Mouse (Mus musculus) kidney, postnatal 14 days (tissue): ENCODE measurements at regions not wholly inside any gene's neighbourhood (a gene's known extent, or its start where the extent isn't known, plus 50 kb on each side); places are given as distances from the start of the nearest gene placed in this dataset.

ENCODE experiments used
- DNase-seq: peaks from one replicate; pipeline ENCODE4 v3.0.0; 2022; ENCODE audit warnings: mixed read lengths

DNA sequence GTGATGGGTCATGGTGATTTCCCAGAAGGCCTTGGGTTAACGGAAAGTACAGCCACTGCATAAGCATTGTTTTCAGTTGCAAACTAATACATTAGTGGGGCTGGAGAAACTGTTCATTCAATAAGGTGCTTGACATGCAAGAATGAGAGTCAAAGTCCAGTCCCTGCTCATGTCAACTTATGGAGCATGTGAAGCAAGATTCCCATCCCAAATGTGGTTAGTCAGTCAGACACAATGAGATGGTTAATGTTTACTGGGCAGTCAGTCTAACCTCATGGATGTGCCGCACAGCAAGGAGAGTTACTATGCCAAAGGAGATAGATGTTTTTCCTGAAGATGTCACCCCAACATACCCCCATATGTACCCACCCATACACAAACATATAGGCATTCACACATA is 993.8 kb upstream of the Jmjd1c start:
- no peak for DNase-seq

- DNase-seq = no peak
Measured at GRCm38 (mm10) chr10:66131361-66131760, 964.6 kb upstream of the Jmjd1c start.

DNA sequence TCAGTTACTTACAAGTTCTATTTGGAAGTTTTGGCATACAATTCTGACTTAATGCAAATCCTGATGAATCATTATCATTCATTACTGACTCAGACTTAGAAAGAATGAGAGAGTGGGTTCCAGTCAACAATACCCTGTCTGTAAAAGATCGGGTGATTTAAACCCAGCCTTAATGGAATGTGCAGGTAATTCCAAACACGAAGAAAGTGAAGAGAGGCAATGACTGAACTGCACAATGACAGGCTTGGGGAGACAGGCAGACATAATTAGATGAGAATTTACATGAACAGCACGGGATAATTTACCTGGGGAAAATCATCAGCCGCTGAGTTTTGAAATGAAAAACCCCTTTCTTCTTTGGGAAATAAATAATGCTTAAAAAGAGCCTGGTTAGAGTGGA is 963.9 kb upstream of the Jmjd1c start:
- no peak for DNase-seq

GRCm38 (mm10) chr10:66142413-66142812 is 953.5 kb upstream of the Jmjd1c start:
- DNase-seq = no peak

DNA sequence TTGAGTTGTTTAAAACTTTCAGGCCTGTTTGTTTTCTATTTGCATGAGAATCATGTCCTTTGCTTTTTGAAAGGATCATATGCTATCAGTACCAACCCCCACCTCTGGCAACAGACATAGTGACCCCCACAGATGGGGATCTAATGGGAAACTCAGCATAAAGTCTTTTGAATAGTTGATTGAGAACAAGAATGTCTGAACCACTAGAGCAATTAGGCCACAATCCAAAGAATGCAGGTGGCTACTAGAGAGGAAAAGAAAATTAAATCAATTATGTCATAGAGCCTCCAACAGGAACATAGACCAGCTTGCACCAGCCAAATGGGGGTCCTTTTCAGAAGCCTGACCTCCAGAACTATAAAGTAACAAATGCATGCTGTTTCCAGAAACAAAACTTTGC is 953.0 kb upstream of the Jmjd1c start:
- no peak for DNase-seq

DNA sequence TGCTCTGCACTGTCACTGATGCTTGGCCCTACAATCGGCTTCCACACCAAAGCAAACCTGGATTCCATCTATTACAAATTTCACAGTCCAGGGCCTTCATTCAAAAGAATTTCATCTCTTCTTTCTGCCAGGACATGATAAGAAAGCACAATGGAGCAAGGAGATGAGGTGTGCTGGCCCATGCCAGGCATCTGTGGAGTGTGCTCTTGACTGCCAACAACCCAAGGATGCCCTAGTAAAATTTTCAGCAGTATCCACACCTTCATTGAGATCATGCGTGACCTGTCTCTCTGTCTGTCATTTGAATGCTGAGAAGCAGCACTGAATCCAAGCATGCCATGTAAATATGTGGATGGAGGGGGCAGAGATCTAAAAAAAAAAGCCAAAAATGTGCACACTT is 945.0 kb upstream of the Jmjd1c start:
- no peak for DNase-seq

GRCm38 (mm10) chr10:66152777-66153176 is 943.1 kb upstream of the Jmjd1c start:
- no peak for DNase-seq

DNA sequence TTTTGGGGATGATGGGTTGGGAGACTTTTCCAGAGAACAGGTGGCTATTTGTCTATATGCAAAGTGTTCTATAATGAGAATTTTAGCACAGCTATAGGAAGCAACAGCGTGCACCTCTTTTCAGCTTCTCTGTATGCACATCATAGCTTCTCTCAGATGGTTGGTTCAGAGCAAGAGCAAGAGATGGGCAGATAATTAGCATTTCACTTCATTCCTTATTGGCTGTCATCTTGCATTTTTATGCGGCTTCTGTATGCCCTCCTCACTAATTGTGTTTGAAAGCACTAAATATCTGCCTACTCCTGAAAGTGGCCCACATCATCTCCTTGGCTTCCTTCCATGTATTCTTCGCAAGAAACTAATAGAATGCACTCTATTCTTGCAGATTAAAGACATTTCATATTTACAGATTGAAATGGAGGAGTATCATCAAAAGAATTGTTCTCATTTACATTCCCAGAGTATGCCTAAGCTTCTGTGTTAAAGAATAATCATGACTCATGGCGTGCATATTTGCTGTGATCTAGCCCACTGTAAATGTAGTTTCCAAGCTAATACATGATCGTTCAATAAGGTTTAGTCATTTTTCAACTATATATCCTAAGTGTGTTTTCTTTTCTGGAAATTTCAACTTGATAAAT is 934.9 kb upstream of the Jmjd1c start:
- DNase-seq = no peak

DNA sequence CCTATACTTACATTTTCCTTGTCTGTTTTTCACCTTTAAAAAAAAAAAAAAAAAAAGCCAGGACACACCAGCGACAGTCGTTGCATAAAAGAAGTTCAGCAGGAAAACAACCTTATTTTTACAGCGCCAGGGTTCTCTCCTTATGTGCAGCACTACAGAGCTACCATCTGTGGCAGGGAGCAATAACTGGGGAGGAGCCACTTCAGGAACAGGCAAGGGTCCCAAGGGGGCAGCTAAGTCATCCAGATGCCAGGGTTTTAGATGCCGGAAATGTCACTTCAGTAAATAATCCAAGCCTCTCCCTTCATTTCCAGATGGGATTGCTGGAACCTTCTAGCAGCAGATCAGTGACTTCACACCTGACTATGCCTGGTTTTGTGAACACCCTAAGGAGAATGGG is 923.1 kb upstream of the Jmjd1c start:
- DNase-seq = no peak

GRCm38 (mm10) chr10:66177318-66177717 is 918.6 kb upstream of the Jmjd1c start:
- DNase-seq = no peak

DNA sequence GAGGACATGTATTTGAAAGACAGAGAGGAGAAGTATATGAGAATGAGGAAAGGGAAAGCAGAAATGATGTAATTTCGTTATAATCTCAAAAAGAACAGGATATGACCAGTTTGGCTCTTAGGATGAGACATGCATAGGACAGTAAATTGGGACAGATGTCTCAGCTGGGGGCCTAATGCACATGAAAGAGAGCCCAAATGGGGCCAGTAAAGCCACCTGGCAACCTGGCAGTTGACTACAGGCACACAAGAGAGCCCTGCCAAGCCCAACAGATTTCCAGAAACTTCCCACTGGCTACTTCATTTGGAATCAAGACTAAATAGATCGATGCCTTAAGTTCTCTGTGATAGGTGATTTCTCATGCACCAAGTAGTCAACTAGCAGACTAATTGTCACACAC is 914.7 kb upstream of the Jmjd1c start:
- no peak for DNase-seq

DNA sequence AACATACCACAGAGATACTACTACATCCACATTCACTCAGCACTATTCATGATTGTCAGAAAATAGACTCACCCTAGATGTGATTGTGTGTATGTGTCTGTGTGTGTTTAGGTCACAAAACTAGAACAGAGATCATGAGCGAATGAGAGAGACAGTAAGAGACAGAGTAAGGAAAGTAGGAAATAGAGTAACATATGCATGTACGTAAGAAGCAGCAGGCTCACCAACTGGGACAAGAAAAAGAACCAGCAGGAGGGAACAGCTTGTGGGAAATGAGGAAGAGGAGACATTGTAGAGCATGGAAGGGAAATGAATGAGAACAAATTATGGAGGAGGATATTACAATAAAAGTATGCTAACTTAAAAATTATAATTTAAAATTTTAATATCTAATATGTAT is 912.9 kb upstream of the Jmjd1c start:
- no peak for DNase-seq

DNA sequence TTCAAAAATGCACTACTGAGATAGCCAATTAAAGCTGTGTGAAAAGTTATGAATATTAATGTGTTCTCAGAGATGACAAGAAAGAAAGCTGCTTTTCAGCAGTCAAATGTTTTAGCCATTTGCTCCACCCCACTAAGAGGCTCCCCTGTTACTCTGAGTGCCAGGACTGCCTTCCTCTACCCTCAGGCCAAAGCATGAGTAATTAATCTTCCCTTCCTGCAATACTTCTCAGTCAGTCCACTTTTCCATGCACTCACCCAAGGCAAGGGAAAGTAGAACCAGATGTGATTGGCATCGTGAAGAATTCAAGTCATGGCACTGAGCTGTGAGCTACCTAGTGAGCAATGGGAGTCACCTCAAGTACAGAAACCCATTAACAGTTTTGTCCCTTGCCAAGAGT is 908.9 kb upstream of the Jmjd1c start:
- DNase-seq = no peak

DNA sequence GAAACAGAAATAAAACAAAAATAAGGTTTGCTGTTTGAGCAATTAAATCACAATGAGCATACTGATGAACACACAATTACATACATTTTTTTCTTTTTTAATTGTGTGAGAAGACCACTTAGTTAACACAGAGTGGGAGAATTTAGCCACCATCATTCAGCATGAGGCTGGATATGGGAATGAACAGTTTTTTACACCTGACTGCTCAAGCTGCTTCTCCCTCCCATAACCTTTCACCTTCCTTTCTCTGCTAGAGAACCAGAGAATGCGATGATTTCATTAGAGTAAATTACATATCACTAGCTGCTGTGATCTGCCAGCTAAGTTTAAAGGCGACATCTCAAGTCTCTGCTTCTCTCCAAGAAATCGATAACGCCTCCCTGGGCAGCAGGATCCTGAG is 894.8 kb upstream of the Jmjd1c start:
- DNase-seq = no peak

GRCm38 (mm10) chr10:66228123-66228522 is 867.8 kb upstream of the Jmjd1c start:
- no peak for DNase-seq

- DNase-seq = no peak
Measured at GRCm38 (mm10) chr10:66234370-66234916, 861.5 kb upstream of the Jmjd1c start.

GRCm38 (mm10) chr10:66256377-66256776 is 839.5 kb upstream of the Jmjd1c start:
- no peak for DNase-seq

- DNase-seq = no peak
Measured at GRCm38 (mm10) chr10:66270647-66271270, 825.2 kb upstream of the Jmjd1c start.

GRCm38 (mm10) chr10:66295628-66296027 is 800.3 kb upstream of the Jmjd1c start:
- no peak for DNase-seq

- DNase-seq = no peak
Measured at GRCm38 (mm10) chr10:66303235-66303780, 792.6 kb upstream of the Jmjd1c start.

DNA sequence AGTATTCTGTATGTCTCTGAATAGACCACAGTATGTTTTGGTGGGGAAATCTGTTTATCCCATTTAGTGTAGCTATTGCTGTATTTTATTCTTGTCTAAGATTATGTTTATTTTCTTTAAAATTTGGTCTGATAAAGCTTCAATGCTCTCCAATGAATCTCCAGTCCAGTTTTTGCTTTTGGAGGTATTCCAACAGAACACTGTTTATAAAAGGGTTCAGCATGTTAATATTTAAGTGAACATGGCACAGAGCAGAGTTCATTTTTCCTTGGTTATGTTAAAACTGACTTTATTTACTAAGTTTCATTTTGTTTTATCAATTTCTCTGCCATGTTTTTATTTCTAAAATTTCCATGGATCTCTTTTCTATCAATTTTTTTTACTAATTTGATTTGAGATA is 791.0 kb upstream of the Jmjd1c start:
- no peak for DNase-seq

- no peak for DNase-seq
Measured at GRCm38 (mm10) chr10:66331166-66331565, 764.8 kb upstream of the Jmjd1c start.

DNA sequence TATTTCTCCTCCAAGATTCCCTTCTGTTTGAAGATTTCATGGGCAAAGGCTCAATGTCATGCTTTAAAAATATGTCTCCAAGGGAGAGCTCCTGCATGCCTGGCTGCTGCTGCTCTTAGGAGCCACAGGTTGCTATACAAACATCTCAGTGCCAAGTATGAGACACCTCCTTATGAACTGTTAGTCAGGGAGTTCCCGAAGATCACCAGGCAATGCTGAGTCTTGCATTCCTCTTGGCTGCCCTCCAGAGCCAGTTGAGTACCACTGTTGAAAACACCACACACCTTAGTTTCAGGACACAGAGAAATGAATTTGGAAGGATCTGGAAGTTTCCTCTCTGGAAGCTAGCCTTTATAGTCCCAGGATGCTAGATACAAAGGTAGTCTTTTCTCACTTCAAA is 757.9 kb upstream of the Jmjd1c start:
- DNase-seq = peak; percentile 2

- no peak for DNase-seq
Measured at GRCm38 (mm10) chr10:66342823-66343350, 753.0 kb upstream of the Jmjd1c start.
